Mouse (Mus musculus): ENCODE measurements at regions not wholly inside any gene's neighbourhood (a gene's known extent, or its start where the extent isn't known, plus 50 kb on each side); places are given as distances from the start of the nearest gene placed in this dataset.

GRCm38 (mm10) chr1:45041328-45041727 is 270.0 kb upstream of the Col3a1 start:
- TF ChIP-seq CTCF (IDR thresholded peaks at IDR 0.05; ENCODE audit: borderline replicate concordance, extremely low read depth, insufficient read depth, insufficient read length) (no peak), POLR2A (IDR thresholded peaks at IDR 0.05; ENCODE audit: borderline replicate concordance, extremely low read depth, insufficient read depth, insufficient read length, poor library complexity, severe bottlenecking) (no peak)
